Mouse (Mus musculus): Measurements from ENCODE around the gene Slc35e1.

Slc35e1 gene

GRCm38 (mm10) chr8:72485456-72486199 lies 6.8 kb downstream of the Slc35e1 start:
- DNase-seq = no peak

- peak; percentile 95 to 97 for DNase-seq
These were observed 17.4 kb downstream of the Slc35e1 start, which contains the start of gene Cherp for GRCm38 (mm10) chr8:72474826-72475546. Cherp (minus strand) TSS chr8:72475226.

GRCm38 (mm10) chr8:72470684-72471083 lies 21.7 kb downstream of the Slc35e1 start:
- DNase-seq = no peak

- DNase-seq = no peak
These were observed 22.4 kb downstream of the Slc35e1 start for GRCm38 (mm10) chr8:72469984-72470383.

- no peak for DNase-seq
These were observed 23.2 kb downstream of the Slc35e1 start for GRCm38 (mm10) chr8:72469243-72469642.

- no peak for DNase-seq
These were observed 28.2 kb downstream of the Slc35e1 start for GRCm38 (mm10) chr8:72464211-72464610.

GRCm38 (mm10) chr8:72459881-72460533 lies 32.4 kb downstream of the Slc35e1 start:
- no peak for DNase-seq

- no peak for DNase-seq
These were observed 34.0 kb downstream of the Slc35e1 start for GRCm38 (mm10) chr8:72458457-72458856.

- DNase-seq = no peak
These were observed 34.6 kb downstream of the Slc35e1 start for GRCm38 (mm10) chr8:72457806-72458205.

GRCm38 (mm10) chr8:72455317-72455716 lies 37.1 kb downstream of the Slc35e1 start:
- no peak for DNase-seq

GRCm38 (mm10) chr8:72453904-72454303 lies 38.5 kb downstream of the Slc35e1 start:
- no peak for DNase-seq

- DNase-seq = no peak
These were observed 40.9 kb downstream of the Slc35e1 start for GRCm38 (mm10) chr8:72451516-72451915.

- no peak for DNase-seq
These were observed 47.3 kb downstream of the Slc35e1 start for GRCm38 (mm10) chr8:72445071-72445470.

GRCm38 (mm10) chr8:72443994-72444350 lies 48.4 kb downstream of the Slc35e1 start:
- no peak for DNase-seq

GRCm38 (mm10) chr8:72443338-72443993 lies 48.9 kb downstream of the Slc35e1 start, which contains the start of the genes Calr3 and 1700030K09Rik:
Calr3 (minus strand) TSS chr8:72443870.
1700030K09Rik (plus strand) TSS chr8:72443880.
- DNase-seq = peak; percentile 97 to 99

GRCm38 (mm10) chr8:72438248-72439015 lies 54.0 kb downstream of the Slc35e1 start:
- no peak for DNase-seq

GRCm38 (mm10) chr8:72434952-72435351 lies 57.5 kb downstream of the Slc35e1 start:
- no peak for DNase-seq
